Mouse (Mus musculus) effector memory CD4-positive, alpha-beta T cell, adult 5 months (primary cell): ENCODE measurements around the gene Bdh1. TPM values are rescaled to one million over a fixed set of nuclear protein-coding genes. Genes with fewer than 3 reads are reported as not detected.

Source experiments
- polyA plus RNA-seq: library from polyadenylated mRNA; unstranded; fragments of 100-300 nt; shearing (Covaris generic); gene quantifications from one replicate; pipeline ENCODE4 v1.2.1, GENCODE M21; 2017

The Bdh1 gene
- 31.2 TPM for polyA plus RNA-seq

GRCm38 (mm10) chr16:31422000-31422399 is at the start of gene Bdh1:
TSS of gene Bdh1 (plus strand) at chr16:31422280.

Other genes with a start within 250 kb of the Bdh1 start
- 39.1 TPM for gene Acap2, start 221.0 kb upstream of the Bdh1 start, polyA plus RNA-seq
- gene Ppp1r2, start 147.0 kb upstream of the Bdh1 start, polyA plus RNA-seq, result 58.6 TPM
- not detected for gene Apod, start 107.5 kb upstream of the Bdh1 start, polyA plus RNA-seq
- 32.8 TPM for gene Dlg1, start 241.2 kb downstream of the Bdh1 start, polyA plus RNA-seq